Mouse (Mus musculus): ENCODE data around the gene Jund.

Jund gene

DNA sequence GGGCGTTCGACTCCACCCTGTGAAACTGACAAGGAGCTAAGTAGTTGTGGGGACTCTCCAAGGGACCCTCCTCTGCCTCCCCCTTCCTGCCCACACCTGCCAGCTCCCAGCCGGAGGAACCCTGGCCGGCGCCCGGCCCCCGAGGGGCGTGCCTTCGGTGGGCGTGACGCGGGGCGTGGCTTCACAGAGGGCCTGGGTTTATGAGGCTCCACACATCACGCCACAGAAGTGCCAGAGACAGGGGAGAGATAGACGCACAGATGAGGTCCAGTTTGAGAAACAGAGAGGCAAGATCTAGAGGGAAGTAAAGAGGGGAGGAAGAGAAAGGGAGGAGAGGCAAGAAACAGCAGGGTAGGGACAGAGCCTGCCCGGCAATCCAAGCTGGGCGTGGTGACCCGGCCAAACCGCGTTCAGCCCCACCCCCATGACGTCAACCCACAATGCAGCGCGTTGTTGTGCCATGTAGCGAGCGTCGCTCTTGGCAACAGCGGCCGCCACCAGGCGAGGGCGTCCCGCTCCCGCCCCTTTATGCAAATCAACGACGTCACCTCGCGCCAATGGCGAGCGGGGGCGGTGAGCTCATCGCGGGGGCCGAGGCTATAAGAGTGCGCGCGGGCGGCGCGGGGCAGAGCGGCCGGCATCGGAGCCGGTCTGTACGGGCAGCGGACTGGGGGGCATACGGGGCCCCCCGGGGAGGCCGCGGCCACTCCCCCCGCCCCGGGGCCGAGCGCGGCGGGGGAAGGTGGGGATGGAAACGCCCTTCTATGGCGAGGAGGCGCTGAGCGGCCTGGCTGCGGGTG is at the start of gene Jund:
Gene Jund, plus strand, starts transcription at position 640 of the 800 bp plus-strand sequence.
- peak; percentile 5; the same call in 1 of the 2 replicates for TF ChIP-seq GATA4 (IDR thresholded peaks at IDR 0.05; ENCODE audit: insufficient replicate concordance, low read length)

DNA sequence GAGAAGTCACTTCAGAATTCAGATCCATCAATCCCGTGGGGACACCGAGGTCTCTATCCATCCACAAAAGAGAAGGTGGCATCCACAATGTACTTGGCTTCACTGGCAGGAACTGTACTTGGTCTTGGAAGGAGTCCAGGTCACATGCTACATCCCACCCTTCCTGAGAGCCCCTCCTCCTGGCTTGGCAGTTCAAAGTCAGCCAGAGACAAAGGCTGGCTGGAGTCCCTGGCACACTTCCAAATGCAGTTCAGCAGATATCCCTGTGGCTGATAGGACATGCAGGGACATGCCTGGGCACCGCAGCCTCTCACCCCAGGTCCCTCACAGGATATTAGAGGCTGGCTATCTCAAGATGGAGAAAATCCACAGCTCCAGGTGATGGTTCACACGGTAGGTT is 49.4 kb upstream of the Jund start:
- peak; percentile 91; the same call in 1 of the 2 replicates for TF ChIP-seq GATA4 (IDR thresholded peaks at IDR 0.05; ENCODE audit: insufficient replicate concordance, low read length)

DNA sequence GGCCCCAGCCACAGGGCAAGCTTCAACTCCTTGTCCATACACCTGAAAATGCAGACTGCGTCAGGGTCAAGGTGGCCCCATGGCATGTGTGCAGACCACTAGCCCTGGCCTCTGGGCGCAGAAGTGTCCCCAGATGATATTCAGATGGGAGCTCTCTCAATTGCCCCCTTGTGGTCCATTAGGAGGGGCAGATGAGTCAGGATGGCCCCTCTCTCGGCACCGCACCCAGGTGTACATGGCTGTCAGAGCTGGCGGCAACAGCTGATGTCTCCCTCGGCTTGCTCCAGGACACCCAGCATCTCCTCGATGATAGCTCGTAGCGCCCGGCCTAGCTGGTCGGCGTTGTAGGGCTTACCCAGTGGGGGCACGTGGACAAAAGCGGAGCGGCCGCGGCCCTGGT is 48.4 kb upstream of the Jund start:
- TF ChIP-seq GATA4 (IDR thresholded peaks at IDR 0.05; ENCODE audit: insufficient replicate concordance, low read length): no peak

DNA sequence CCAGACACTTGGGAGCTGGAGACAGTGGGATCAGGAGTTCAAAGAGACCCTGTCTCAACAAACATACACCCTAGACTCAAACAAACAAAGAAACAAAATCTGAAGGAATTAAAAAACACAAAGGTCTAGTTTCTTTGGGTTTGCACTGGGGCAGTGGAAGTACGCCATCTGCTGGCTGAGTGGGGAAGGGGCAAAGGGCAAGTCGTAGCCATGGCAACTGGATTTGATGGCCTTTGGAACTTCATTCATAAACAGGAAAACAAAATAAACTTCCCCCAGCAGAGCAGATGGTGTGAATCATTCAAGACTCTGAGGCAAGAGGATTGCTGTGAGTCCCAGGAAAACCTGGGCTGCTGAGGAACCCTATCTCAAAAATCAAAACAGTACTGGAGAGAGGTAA is 45.5 kb upstream of the Jund start:
- no peak for TF ChIP-seq GATA4 (IDR thresholded peaks at IDR 0.05; ENCODE audit: insufficient replicate concordance, low read length)

DNA sequence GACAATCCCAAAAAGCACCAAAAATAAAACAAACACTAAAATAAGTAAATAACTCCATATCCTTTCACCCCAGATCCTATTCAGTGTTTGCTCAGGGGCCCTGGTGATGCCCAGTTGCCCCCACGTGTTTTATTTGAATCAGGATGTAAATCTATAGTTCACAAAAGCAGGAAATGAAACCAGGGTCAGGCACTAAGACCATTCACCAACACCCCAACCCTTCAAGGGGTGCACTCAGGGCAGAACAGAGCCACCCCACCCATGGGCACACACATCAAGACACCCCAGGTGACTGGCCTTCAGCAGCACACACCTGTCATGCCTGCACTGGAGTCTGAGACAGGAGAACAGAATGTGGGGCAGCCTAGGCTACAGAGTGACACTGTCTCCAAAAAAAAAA is 44.6 kb upstream of the Jund start:
- TF ChIP-seq GATA4 (IDR thresholded peaks at IDR 0.05; ENCODE audit: insufficient replicate concordance, low read length): no peak

DNA sequence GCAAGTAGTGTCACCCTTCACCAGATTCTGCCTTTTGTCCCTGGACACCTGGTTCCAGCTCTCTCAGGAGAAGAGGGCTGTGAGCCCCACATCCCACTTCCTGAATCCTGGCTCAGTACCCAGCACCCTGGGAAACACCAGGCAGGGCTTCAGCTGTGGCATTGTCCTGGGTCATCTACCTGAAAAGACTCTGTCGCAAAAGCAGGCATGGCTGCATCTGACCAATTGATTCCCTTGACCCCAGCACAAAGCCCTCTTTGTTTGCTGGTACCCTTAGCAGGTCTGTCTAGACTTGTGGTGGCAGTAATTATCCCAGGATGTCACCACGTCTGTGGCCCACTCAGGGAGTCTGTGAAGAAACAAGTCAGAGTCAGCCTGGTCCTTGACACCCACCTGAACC is 43.3 kb upstream of the Jund start:
- no peak for TF ChIP-seq GATA4 (IDR thresholded peaks at IDR 0.05; ENCODE audit: insufficient replicate concordance, low read length)

DNA sequence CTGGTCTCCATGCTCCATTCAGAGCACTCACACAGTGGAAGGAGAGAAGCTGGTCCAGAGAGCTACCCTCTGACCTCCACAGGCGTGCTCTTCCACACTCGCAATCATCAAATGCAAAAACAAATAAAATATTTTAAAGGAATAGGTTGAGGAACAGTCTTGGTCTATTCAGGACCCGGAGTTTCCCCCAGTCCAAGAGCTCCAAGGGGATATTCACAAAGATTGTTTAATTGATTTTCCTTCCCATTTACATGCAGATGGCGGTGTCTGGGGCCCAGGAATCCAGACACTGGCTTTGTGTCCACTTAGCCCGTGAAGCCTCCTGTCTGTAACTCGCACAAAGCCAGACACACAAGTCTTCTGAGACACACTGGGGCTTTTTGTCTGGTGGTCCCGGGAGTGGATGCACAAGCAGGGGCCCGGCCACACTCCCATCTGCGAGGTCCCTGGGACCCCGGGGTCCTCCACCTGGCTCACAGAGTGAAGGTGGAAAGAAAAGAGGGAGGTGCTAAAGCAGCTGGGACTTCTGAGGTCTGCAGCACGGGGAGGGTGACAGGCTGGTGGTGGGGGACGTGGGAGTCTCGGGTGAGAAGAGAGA is 42.5 kb upstream of the Jund start:
- no peak for TF ChIP-seq GATA4 (IDR thresholded peaks at IDR 0.05; ENCODE audit: insufficient replicate concordance, low read length)

DNA sequence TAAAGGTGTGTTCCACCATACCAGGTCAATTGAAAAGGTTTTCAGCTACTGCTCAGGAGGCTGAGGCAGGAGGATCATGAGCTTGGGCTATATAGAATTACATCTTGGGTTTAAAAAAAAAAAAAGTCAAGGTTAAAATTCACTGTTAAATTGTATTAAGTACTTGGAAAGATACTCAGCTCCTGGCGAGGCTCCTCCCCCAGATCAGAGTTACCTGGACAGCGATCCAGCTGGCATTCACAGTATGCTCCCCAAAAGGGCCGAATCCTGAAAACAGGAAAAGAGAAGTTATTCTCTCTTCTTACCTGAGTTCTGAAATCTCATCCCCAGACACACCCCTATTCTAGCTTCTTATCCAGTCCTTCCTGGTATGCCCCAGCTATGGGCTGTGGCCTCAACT is 41.5 kb upstream of the Jund start:
- no peak for TF ChIP-seq GATA4 (IDR thresholded peaks at IDR 0.05; ENCODE audit: insufficient replicate concordance, low read length)

DNA sequence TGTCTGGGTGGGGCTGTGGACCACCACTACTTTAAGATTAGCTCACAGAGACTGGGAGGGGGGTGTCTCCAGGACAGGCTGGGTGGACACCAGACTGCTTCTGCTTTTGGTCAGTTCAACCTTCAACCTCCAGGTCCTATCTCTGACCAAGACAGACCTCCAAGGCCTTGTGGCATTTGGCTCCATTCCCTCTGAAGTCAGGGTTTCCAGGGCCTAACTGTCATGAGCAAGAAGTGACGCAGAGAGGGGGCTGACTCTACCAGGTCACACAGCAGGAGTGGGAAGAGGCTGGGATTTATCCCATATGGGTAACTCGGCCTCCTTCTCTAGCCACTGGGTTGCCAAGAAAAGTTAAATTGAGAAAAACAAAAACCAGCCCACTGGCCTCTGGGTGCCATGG is 41.0 kb upstream of the Jund start:
- no peak for TF ChIP-seq GATA4 (IDR thresholded peaks at IDR 0.05; ENCODE audit: insufficient replicate concordance, low read length)

DNA sequence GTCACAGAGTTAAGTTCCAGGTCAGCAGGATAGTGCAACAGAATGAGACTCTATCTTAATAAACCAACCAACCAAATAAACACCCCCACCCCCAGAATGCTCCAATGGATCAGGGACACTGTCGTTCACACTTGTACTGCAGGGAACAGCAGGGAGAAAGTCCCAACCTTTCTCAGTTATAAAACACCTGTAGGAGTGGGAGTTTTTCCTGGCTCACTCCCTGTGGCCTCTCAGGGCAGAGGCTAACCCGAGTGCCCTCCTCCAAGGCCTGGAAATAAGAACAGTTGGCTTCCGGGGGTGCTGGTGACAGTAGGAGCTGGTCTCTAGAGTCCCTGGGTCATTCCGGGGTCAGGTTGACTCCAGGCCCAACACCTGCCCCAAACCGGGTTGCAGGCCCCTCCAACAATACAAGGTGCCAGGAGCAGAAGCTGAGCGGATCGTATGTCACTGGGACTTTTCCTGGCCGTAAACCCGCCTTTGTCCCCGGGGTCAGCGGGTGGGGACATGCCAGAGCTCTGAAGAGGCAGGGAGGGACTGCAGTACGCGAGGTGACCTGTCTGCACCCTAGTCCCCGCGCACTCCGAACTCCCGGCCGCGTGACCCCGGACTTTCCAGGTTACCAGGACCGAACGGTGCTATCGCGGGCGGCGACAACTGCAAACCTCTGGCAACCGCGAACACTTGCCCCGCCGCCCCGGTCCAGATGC is 39.7 kb upstream of the Jund start:
- TF ChIP-seq GATA4 (IDR thresholded peaks at IDR 0.05; ENCODE audit: insufficient replicate concordance, low read length): no peak

DNA sequence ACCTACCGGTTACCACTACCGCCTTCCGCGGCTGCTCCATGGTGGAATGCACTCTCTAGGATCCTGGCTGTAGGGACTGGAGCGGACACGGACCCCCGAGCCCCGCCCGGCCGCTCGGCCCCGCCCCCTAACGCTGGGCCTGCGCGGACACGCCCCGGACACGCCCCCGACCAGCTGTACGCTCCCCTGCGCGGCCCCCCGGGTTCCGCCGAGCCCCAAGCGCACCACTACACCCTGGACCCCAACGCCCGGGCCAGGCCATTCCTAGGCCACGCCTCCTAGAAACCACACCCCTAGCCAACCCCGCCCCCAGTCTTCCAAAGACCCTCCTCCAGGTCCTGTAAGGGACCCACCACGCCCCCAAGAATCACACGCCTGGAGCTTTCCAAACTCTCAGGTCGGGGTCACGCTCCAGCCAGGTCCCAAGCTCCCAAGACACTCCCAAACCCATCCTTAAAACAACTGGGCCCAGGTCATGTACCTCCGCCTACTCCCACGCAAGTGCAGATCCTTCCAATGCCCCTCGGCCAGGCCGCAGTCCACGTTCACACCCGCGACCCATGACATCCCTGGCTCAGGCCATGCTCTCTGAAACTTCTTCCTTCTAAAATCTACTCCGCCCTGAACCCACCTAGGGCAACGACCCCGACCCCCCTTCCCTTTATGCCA is 39.0 kb upstream of the Jund start:
- no peak; the same call in 1 of the 2 replicates for TF ChIP-seq GATA4 (IDR thresholded peaks at IDR 0.05; ENCODE audit: insufficient replicate concordance, low read length)

DNA sequence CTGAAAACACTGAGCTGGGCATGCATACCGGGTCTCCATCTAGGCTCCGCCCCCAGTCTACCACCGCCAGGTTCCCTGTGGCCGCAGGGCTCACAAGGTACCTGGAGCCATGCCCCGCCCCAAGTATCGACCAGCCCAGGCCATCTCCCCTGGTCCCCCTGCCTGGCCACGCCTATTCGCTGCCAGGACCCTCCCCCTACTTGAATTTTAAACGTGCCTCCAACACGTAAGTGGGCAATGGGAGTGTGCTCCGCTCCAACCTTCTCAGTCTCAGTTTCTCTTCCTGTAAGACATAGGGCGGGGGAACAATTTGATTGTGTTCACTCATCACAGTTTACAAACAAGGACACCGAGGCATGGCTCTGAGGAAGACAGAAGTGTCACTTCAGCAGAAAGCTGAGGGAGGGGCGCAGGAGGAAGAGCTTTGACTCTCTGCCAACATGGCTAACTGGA is 38.5 kb upstream of the Jund start, which contains the start of gene Pgpep1:
Gene Pgpep1, minus strand, starts transcription at position 116 of the 453 bp plus-strand sequence.
- no peak for TF ChIP-seq GATA4 (IDR thresholded peaks at IDR 0.05; ENCODE audit: insufficient replicate concordance, low read length)

DNA sequence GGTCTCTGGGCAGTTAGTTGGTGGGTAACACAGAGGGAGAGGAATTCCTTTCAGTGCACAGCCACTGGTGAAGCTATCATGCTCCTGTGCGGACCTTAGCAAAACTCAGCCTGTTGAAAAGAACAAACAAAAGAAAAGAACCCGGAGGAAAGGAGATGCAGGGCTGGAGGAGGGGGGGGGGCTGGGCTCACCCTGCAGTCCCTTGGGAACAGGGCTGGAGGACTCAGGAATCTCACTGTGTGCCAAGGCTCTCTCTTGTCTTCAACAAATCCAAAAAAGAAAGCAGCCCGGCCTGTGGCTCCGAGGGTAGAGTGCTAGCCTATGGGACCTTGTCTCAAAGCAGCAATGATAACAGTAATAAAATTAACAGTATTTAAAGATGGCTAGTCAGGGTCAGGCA is 35.1 kb upstream of the Jund start:
- TF ChIP-seq GATA4 (IDR thresholded peaks at IDR 0.05; ENCODE audit: insufficient replicate concordance, low read length): no peak

DNA sequence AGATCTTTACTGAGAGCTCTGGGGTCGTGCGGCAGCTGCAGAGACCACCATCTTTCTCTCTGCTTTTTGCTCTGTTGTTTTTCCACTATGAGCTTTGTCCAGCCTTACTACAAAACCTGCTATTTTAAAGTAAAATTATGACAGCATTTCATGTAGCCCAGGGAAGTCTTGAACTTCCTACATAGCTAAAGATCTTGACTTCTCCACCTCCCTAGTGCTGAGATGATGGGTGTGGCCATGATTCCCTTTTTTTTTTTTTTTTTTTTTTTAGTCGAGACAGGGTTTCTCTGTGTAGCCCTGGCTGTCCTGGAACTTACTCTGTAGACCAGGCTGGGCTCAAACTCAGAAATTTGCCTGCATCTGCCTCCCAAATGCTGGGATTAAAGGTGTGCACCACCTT is 34.1 kb upstream of the Jund start:
- TF ChIP-seq GATA4 (IDR thresholded peaks at IDR 0.05; ENCODE audit: insufficient replicate concordance, low read length): no peak

DNA sequence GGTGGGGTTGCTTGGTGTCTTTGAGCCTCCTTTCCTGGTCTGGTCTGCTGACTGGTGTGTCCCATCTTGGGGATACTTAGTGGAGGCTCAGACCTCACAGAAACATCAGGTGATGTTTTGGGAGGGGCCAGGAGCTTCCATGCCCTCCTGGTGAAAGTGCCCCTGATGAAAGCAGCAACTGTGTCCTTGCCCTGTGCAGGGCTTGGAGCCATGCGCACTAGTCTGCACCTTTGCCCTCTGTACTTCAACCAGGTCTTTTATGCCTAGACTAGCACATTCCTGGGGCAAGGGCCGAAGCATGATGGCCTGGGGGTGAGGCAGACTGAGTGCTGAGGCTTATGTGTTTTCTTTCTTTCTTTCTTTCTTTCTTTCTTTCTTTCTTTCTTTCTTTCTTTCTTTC is 33.1 kb upstream of the Jund start:
- TF ChIP-seq GATA4 (IDR thresholded peaks at IDR 0.05; ENCODE audit: insufficient replicate concordance, low read length): no peak

Data from liver, adult (tissue).